Mouse (Mus musculus) 416B (cell line): ENCODE measurements around the gene Spic.
"Not testable (repeated sequence)": the region's sequence is repeated elsewhere in the genome, so short reads cannot be mapped to it uniquely, and the experiment has no call there.

ENCODE experiments used
- DNase-seq: peaks from one replicate; pipeline ENCODE4 v3.0.0; 2011; ENCODE audit warnings: low read depth

Gene Spic

DNA sequence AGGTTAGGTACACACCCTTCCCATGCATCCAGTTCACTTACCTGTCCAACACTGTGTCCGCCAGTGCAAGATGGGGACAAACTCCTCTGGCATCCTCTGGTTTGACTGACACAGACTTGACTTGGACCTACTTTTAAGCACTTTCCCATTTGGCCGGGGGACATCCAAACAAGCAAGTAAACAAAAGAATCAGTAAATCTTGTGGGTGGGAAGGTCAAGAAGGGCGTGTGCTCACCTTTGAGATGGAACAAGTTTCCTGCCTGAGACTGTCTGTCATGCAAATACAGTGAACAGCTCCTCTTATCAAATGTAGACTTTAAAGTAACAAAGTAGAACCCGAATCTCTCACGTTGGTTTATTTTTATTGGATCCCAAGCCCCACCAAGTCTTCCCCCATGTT lies at the start of gene Spic:
Gene Spic (minus strand): TSS at position 91 of the 400 bp plus-strand sequence.
- no peak for DNase-seq

DNA sequence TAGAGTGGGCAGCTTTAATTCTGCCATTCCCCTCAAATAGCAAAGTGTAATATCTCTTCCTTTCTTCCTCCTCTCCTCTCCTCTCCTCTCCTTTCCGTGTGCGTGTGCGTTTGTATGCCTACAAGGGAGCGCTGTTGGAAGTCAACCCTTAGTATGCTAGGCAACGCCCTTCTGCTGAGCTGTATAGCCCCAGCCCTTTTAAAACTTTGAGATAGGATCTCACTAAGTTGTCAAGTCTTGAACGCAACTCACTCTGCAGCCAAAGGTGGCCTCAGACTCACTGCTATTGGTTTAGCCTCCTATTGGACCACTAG lies 47.5 kb upstream of the Spic start:
- peak; percentile 56 for DNase-seq

DNA sequence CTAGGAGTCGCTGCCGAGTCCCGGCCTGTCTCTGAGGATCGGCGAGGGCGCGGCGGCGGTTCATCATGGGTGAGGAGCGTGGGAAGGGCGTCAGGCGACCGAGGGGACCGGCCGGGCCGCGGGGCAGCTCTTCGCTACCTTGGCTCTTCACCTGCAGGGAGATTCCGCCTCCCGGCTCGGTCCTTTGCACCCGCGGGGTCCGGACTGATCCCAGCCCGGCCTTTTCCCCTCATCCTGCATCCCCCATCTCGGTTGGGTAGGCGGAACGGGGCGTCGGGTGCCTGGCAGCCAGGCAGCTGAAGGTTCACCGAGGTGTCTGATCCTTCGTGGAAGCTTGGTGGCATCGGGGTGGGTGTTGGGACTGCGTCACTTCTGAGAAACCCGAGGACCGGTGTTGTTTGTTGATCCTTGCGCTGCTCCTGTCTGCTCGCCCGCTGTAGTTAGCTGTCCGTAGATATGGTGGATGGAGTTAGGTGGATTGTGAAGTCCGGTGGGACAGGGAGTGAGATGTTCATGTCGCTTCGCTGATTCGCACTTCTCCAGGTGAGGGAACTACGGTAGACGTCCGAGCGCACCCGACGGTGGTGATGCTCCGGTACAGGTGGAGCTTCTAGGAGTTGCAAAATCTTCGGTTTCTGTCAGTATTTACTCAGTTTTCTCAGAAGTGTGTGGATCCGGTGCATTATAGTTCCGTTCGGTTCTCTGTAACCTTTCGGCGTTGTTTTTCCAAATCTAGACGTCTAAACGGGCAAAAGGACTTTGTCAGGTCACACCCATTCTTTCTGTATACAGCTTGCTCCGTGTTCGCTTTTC lies 46.9 kb upstream of the Spic start:
- peak; percentile 22 for DNase-seq

DNA sequence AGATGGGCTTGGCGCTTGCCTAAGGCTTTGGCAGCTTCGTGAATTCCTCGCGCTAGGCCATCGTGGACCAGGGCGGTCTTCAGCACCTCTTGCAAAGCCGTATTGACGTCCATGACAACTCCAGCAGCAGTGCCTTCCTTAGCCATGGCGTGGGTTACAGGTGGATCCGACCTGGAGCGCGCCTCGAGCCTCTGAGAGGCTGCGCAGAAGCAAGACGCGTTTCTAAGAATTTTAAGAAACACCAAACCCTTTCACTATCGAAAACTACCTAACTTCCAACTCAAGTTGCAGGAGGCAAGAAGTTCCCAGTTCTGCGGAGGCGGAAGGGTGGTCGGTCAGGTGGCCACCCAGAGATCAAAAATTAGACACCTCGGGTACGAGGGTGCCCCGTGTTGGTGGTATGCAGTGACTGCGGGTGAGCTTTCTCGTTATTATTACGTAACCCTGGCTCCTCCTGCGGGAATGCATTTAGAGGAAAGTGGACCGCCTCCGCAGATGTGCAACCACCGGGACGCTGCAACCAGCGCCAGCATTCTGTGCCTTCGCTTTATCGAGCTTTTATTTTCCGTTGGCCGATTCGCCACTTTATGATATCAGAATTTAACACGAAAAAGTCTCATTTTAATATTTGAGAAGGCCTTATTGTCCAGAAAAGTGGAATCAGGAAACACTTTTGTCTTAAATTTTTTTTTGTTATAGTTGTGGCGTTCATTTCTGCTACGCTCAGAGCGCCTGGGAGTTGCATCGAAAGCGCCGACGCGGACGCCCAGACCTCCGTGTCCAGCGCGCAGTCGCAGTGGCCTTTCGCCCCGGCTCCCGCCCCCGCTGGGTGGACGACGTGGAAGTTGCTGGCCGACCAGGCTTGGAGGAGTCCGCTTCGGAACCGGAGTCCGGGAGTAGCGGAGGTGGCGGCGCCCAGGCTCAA lies 46.0 kb upstream of the Spic start, which contains the start of gene Arl1:
Gene Arl1 (plus strand): TSS at position 288 of the 925 bp plus-strand sequence.
- peak; percentile 93 for DNase-seq

DNA sequence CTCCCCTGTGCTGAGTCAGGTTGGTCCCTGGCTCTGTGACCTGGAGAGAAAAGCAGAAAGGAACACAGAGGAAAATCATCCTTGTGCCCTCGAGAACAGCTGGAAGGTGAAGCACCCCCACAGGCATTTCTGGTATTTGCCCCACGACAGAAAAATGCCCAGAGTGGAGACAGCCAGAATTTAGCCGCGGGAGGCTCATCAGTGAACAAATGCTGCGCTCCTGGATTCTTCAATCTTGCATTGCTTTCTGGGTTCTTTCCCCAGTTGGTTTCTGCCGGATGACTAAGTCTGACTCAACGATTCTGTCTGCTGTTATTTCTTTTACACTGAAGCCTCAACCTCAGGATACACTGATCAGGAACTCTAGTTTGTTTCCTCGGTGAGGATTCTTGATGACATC lies 43.4 kb upstream of the Spic start:
- DNase-seq, result peak; percentile 48

DNA sequence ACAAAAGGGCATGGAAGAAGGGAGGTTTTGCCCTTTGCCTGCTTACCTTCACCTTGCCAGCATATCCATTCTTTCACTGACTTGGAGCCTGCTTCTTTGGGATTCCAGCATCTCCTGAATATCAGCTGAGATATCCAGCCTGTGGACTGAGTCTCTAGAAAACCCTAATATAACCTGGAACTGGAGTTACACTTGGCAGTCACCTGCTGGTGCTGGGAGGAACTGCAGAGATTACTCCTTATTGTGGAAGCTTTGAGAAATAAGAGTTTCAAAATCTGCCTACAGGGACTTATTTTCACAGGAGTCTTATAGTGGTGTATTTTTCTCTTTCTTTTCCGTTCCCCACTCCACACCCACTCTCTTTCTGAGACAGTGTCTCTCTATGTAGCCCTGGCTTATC lies 42.3 kb upstream of the Spic start:
- DNase-seq, result peak; percentile 72

DNA sequence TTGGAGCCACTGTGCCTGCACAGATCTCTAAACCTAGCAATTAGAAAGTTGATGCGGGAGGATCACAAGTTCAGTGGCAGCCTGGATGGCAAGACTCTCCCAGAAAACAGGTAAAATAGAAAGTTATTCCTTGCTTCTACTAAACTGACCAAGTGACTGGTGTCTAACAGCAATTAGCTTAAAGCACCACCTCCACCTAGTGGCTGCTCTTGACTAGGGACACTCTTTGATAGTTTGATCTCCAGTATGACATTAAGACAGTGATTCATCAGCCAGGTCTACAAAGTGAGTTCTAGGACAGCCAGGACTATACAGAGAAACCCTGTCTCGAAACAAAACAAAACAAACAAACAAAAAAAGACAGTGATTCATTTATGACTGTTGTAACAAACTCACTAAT lies 40.5 kb upstream of the Spic start:
- DNase-seq, result peak; percentile 75

DNA sequence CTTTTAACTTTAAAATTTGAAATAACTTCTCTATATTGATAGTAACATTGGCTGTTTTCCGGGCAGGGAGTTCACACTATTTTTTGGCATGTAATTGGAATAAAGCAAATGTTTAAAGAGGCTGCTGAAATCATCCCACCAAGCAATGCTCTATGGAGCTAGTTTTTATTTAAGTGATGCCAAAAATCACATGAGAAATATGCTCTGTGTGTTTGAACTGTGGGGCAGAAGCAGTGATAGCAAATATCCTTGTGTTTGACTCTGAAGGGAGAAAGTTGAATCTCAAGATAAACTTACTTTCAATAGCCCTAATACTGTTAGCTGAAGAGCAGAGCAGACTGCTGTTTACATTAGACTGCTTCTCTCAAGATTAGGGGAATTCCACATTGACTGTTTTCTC lies 34.8 kb upstream of the Spic start:
- DNase-seq, result no peak

DNA sequence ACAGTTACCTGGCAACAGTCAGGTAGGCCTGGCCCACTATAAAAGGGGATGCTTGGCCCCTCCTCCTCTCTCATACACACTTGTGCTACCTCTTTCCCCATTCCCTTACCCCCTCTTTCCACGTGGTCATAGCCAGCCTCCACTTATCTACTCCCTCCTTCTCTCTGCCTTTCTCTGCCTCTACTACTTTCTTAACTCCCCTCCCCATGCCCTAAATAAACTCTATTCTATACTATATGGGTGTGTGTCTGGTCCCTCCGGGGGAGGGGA lies 32.9 kb upstream of the Spic start:
- no peak for DNase-seq

DNA sequence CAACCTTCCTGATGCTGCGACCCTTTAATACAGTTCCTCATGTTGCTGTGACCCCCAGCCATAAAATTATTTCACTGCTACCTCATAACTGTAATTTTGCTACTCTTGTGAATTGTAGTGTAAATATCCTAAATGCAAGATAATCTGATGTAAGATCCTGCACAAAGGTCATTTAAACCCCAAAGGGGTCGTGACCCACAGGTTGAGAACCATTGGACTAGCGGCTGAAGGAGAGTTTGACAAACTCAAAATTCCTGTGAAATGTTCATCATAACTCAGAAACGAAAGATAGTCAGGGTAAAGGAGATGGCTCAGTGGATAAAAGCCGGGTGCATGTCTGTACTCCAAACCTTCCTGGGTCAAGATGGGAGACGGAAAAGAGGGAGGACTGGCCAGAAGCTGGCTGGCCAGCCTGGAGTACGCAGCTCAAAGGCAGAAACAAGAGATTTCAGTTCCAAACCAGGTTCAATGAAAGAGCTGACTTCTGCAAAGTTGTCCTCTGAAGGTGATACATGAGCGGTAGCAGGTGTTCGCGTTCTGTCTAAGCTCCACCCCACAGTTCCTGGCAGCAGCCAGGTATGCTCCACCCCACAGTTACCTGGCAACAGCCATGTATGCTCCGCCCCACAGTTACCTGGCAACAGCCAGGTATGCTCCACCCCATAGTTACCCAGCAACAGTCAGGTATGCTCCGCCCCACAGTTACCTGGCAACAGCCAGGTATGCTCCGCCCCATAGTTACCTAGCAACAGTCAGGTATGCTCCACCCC lies 32.4 kb upstream of the Spic start:
- no peak for DNase-seq

DNA sequence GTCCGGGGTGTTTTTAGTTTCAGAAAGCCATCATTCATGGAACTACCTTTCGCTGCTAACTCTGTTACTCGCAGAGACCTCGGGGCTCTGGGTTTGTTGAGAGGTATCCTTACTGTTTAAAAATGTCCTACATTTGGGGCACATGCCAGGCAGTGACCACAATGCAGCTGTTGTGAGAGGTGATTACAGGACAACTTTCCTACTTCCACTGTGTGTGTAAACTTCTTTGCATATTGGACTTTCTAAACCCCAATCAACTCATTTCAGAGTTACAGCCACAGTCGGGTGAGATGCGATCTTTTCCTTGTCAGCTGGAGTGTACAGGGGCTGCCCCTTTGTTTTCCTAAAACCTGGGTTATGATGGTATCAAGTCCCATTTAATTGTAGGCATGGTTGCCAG lies 30.8 kb upstream of the Spic start:
- no peak for DNase-seq

DNA sequence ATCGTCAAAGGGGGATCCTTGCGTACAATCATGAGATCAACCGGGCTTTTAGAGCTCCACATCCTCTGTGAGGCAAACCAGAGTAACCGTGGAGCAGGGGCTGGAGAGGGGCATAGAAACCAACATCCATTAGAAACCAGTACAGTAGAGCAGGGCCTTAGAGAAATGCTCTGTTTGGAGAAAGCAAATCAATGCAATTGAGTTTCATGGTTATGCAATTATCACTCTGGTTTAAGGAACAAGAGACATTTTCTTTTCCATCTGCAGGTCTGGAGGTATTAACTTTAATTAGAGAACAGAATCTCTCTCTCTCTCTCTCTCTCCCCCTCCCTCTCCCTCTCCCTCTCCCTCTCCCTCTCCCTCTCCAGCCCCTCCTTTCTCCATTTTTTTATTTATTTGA lies 29.9 kb upstream of the Spic start:
- DNase-seq, result no peak

DNA sequence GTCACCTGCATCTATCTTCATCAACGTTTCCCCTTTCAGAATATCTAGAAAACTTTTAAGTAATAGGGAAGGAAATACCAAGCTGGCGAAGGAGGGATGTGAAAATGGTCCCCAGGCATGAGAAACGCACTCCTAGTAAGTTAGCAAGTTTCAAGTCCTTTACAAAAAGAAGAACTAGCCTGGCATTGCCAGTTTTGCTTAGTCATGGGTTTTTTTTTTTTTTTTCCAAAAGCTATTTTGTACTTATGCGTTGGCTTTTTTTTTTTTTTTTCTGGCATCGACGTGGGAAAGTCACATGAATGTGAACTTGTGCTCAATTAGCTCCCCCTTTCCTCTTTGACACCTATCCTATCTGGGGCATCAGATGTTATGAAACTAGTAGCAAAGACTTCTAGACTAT lies 27.5 kb upstream of the Spic start:
- DNase-seq, result peak; percentile 41

DNA sequence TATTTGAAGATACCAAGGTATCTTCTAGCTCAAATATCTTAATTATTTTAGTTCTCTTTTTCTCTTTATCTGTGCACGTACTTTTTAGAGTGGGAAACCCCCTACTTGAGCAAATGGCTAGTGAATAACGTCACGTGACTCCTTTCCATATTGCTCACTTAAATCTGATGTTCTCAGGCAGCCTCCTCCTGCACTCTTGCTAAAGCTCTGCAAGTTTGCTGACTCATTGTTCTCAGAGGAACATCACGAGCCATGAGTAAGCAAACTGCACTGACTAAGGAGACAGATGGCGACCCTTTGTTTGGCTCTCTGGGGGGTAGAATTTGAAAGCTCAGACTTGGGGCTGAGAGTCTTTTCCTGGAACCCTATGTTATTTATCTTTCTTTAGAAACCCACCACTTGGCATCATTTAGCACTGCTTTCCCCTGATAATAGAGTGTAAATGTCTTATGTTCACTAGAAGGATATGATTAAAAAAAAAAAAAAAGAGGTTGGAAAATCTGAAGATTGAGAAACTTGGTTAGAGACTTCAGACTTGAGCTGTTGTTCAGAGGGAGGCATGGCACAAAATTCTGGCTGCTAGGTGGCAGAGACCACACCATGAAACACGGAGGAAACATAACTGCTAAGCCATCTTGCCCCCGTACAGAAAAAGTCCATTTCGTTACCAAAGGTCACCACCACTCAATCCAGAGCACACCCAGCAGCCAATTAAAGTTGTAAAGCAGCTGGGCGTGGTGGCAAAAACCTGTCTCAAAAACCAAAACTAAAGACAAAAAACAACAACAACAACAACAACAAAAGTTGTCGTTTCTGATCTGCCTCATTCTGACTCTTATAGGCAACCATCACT lies 24.1 kb upstream of the Spic start:
- peak; percentile 75 for DNase-seq

DNA sequence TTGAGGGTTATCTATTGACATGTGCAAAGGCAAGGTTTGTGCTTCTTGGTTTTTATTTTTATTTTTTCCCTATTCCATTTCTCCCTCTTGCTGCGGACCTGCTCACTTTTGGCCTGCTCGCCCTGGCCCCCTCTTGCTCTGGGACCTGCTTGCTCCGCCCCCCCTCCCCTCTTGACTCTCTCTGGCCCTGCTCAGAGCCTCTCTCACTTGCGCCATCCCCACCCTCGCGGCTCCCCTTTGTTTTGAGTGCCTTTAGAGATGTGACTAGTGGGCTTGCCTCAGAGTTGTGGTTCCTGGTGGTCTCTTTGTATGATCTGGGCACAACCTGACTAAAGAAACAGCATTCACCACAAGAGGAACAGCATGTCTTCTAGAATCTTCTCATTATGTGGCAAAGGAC lies 16.1 kb upstream of the Spic start:
- no peak for DNase-seq

DNA sequence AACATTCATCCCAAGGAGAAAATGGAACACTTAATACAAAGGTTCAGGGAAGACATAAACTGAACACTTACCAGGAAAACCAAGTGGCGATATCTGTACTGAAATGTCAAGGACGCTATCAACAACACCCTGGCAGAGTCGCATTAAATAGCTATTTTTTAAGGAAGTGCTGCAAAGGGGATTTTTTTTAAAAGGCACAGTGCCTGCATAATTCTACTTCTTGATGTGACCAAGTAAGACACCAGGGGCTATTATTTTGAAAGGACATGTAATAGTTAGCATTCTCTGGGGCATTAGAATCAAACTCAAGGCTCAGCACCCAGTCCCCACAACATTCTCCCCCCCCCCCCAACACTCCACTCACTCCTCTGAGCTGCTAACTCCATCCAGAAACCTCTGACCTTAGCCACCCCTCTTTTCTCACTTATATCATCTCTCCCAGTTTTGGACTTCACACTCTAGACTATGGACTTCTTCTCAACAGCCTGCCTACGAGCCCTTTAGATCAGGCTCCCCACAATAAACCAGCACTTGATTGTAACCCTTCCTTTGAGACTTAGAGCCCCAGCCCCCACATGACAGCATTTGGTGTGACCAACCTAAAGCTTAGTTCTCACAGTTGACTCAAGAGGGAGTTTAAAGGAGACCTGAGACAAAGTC lies 1.8 kb downstream of the Spic start:
- DNase-seq, result no peak

DNA sequence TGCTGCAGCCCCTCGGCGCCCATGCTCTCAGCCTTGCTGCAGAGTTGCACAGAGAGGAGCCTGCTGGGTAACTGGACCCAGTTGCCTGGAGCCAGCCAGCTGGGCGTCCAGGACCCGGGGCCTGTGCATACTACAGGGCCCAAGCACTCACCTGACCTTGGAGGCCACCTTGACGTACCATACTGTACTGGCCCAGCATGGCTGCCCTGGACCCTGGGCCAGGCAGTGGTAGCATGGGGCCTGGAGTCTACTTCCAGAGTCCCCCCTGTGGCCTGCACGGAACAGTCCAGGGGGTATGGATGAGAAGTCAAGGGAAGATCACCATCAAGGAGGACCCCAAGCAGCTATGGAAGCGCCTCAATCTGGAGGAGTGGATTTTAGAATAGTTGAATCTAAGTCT lies 12.0 kb downstream of the Spic start:
- DNase-seq, result no peak

DNA sequence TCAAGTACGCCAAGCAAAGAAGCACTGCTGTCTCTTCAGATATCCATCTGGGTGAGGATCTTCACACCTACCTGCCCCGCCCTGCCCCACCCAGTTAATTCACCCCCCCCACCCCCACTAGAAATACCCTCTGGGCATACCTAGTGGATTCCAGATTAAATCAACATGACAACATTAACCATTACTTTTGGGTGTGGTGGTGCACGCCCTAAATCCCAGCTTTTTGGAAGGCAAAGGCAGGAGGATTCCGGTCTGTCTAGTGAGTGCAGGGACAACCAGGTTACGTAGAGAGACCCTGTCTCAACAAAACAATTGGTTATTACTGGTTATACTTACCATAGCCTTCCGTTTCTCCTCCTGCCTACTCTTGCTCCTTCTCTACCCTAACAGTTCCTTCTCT lies 12.7 kb downstream of the Spic start:
- DNase-seq, result no peak

DNA sequence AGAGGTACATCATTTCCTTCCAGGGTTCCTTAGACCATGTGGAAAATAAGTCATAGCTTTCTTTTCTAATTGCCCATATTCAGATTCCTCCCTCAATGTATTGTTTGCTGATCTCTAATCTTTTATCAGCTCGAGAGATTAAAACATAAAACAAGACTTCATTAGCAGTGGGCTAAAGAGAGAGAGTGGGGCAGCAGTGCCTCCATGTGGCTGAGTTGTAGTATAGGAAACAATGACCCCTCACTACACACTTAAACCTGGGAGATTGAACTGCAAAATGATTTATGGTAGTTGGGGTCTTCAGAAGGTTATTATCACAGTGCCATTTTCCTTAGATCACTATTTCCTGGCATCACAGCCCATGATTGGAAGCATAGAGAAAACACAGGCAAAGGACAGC lies 15.1 kb downstream of the Spic start:
- DNase-seq, result peak; percentile 49

DNA sequence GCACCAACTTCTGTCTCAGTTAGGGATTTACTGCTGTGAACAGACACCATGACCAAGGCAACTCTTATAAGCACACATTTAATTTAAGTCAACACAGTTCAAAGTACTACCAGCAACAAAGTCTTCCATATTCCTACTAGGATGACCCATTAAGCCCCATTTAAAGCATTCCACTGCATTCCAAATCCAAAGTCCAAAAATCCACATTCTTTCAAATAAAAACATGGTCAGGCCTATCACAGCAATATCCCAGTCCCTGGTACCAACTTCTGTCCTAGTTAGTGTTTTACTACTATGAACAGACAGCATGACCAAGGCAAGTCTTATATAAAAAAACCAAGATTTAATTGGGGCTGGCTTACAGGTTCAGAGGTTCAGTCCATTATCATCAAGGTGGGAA lies 21.0 kb downstream of the Spic start:
- not testable (repeated sequence) for DNase-seq

DNA sequence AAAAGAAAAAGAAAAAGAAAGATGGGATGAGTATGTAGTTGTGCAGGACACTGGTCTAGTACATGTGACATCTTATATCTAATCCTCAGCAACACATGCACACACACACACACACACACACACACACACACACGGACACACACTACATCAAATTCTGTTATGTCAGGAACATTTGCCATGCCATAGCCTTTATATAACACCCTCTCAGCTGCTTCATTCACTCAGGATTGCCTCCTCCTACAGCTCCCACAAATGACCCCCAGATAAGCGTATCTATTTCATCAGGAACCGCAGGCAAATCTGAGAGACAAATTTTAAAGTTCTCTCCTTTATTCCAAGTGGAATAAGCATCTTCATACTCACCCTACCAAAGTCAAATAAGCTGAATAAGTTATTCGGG lies 25.9 kb downstream of the Spic start:
- no peak for DNase-seq
